Mouse (Mus musculus): ENCODE measurements at regions not wholly inside any gene's neighbourhood (a gene's known extent, or its start where the extent isn't known, plus 50 kb on each side); places are given as distances from the start of the nearest gene placed in this dataset.

GRCm38 (mm10) chr2:19714025-19714424 is 56.5 kb downstream of the Otud1 start:
- H3K27me3 ChIP-seq (ENCODE audit: control insufficient read depth, insufficient read depth, low read length): no peaks in the 10 kb centered on the region
- 87% methylated on average over 3 of the region's 3 CpGs for WGBS
- no peaks in the 10 kb centered on the region for H3K4me1 ChIP-seq (replicated peaks; ENCODE audit: control insufficient read depth, insufficient read depth, low read length)
- TF ChIP-seq POLR2A (IDR thresholded peaks at IDR 0.05; ENCODE audit: control insufficient read depth, extremely low read depth, insufficient read depth, low read length, poor library complexity): no peak
- no peak for TF ChIP-seq CTCF (IDR thresholded peaks at IDR 0.05; ENCODE audit: borderline replicate concordance, control insufficient read depth, extremely low read depth, insufficient read depth, low read length, poor library complexity)
- H3K36me3 ChIP-seq (ENCODE audit: control insufficient read depth, insufficient read depth, low read length): no peaks in the 10 kb centered on the region
- no peak overlapping the region for H3K4me3 ChIP-seq (ENCODE audit: control insufficient read depth, insufficient read depth, low read length)
- no peak overlapping the region for H3K27ac ChIP-seq (ENCODE audit: control insufficient read depth, insufficient read depth, low read length)
- no peak for DNase-seq

GRCm38 (mm10) chr2:19715564-19716238 is 58.1 kb downstream of the Otud1 start:
- peak; percentile 75 for DNase-seq
- no peak overlapping the region for H3K27ac ChIP-seq (ENCODE audit: control insufficient read depth, insufficient read depth, low read length)
- no peak overlapping the region for H3K4me3 ChIP-seq (ENCODE audit: control insufficient read depth, insufficient read depth, low read length)
- WGBS: 10% methylated on average over 11 of the region's 11 CpGs
- H3K27me3 ChIP-seq (ENCODE audit: control insufficient read depth, insufficient read depth, low read length): no peaks in the 10 kb centered on the region
- no peaks in the 10 kb centered on the region for H3K36me3 ChIP-seq (ENCODE audit: control insufficient read depth, insufficient read depth, low read length)
- no peak for TF ChIP-seq CTCF (IDR thresholded peaks at IDR 0.05; ENCODE audit: borderline replicate concordance, control insufficient read depth, extremely low read depth, insufficient read depth, low read length, poor library complexity)
- TF ChIP-seq POLR2A (IDR thresholded peaks at IDR 0.05; ENCODE audit: control insufficient read depth, extremely low read depth, insufficient read depth, low read length, poor library complexity): no peak
- H3K4me1 ChIP-seq (replicated peaks; ENCODE audit: control insufficient read depth, insufficient read depth, low read length): no peaks in the 10 kb centered on the region

- 98% methylated on average over 5 of the region's 5 CpGs for WGBS
- TF ChIP-seq CTCF (IDR thresholded peaks at IDR 0.05; ENCODE audit: borderline replicate concordance, control insufficient read depth, extremely low read depth, insufficient read depth, low read length, poor library complexity) (no peak), POLR2A (IDR thresholded peaks at IDR 0.05; ENCODE audit: control insufficient read depth, extremely low read depth, insufficient read depth, low read length, poor library complexity) (no peak)
- no peaks in the 10 kb centered on the region for H3K36me3 ChIP-seq (ENCODE audit: control insufficient read depth, insufficient read depth, low read length)
Observed at GRCm38 (mm10) chr2:19716388-19716787, 58.8 kb downstream of the Otud1 start.

GRCm38 (mm10) chr2:19726085-19726484 is 68.5 kb downstream of the Otud1 start:
- Histone ChIP-seq H3K4me3 (ENCODE audit: control insufficient read depth, insufficient read depth, low read length) (no peak overlapping the region), H3K27me3 (ENCODE audit: control insufficient read depth, insufficient read depth, low read length) (no peaks in the 10 kb centered on the region), H3K27ac (ENCODE audit: control insufficient read depth, insufficient read depth, low read length) (no peak overlapping the region), H3K36me3 (ENCODE audit: control insufficient read depth, insufficient read depth, low read length) (no peaks in the 10 kb centered on the region), H3K4me1 (replicated peaks; ENCODE audit: control insufficient read depth, insufficient read depth, low read length) (no peaks in the 10 kb centered on the region)
- no peak for DNase-seq
- WGBS: 93% methylated on average over 6 of the region's 6 CpGs
- TF ChIP-seq CTCF (IDR thresholded peaks at IDR 0.05; ENCODE audit: borderline replicate concordance, control insufficient read depth, extremely low read depth, insufficient read depth, low read length, poor library complexity) (no peak), POLR2A (IDR thresholded peaks at IDR 0.05; ENCODE audit: control insufficient read depth, extremely low read depth, insufficient read depth, low read length, poor library complexity) (no peak)

More at GRCm38 (mm10) chr2:19716388-19716787, 58.8 kb downstream of the Otud1 start:
- Histone ChIP-seq H3K4me3 (ENCODE audit: control insufficient read depth, insufficient read depth, low read length) (no peak overlapping the region), H3K27ac (ENCODE audit: control insufficient read depth, insufficient read depth, low read length) (no peak overlapping the region), H3K4me1 (replicated peaks; ENCODE audit: control insufficient read depth, insufficient read depth, low read length) (no peaks in the 10 kb centered on the region), H3K27me3 (ENCODE audit: control insufficient read depth, insufficient read depth, low read length) (no peaks in the 10 kb centered on the region)
- DNase-seq: no peak

GRCm38 (mm10) chr2:19726904-19727303 is 69.4 kb downstream of the Otud1 start:
- Histone ChIP-seq H3K27ac (ENCODE audit: control insufficient read depth, insufficient read depth, low read length) (no peak overlapping the region), H3K36me3 (ENCODE audit: control insufficient read depth, insufficient read depth, low read length) (no peaks in the 10 kb centered on the region), H3K4me3 (ENCODE audit: control insufficient read depth, insufficient read depth, low read length) (no peak overlapping the region), H3K4me1 (replicated peaks; ENCODE audit: control insufficient read depth, insufficient read depth, low read length) (no peaks in the 10 kb centered on the region), H3K27me3 (ENCODE audit: control insufficient read depth, insufficient read depth, low read length) (no peaks in the 10 kb centered on the region)
- TF ChIP-seq CTCF (IDR thresholded peaks at IDR 0.05; ENCODE audit: borderline replicate concordance, control insufficient read depth, extremely low read depth, insufficient read depth, low read length, poor library complexity): peak; percentile 82
- no peak for TF ChIP-seq POLR2A (IDR thresholded peaks at IDR 0.05; ENCODE audit: control insufficient read depth, extremely low read depth, insufficient read depth, low read length, poor library complexity)
- WGBS: 24% methylated on average over 9 of the region's 9 CpGs
- DNase-seq: peak; percentile 37

GRCm38 (mm10) chr2:19732922-19733859 is 75.6 kb downstream of the Otud1 start:
- no peak for DNase-seq
- WGBS: 70% methylated on average over 12 of the region's 12 CpGs
- H3K4me3 ChIP-seq (ENCODE audit: control insufficient read depth, insufficient read depth, low read length): no peak overlapping the region
- H3K4me1 ChIP-seq (replicated peaks; ENCODE audit: control insufficient read depth, insufficient read depth, low read length): peaks cover 9% of the 10 kb centered on the region
- no peak for TF ChIP-seq CTCF (IDR thresholded peaks at IDR 0.05; ENCODE audit: borderline replicate concordance, control insufficient read depth, extremely low read depth, insufficient read depth, low read length, poor library complexity)
- TF ChIP-seq POLR2A (IDR thresholded peaks at IDR 0.05; ENCODE audit: control insufficient read depth, extremely low read depth, insufficient read depth, low read length, poor library complexity): no peak
- no peaks in the 10 kb centered on the region for H3K36me3 ChIP-seq (ENCODE audit: control insufficient read depth, insufficient read depth, low read length)
- H3K27ac ChIP-seq (ENCODE audit: control insufficient read depth, insufficient read depth, low read length): no peak overlapping the region
- no peaks in the 10 kb centered on the region for H3K27me3 ChIP-seq (ENCODE audit: control insufficient read depth, insufficient read depth, low read length)
